Mouse (Mus musculus) A20 (cell line): Measurements from ENCODE around the gene Fbxw17.
A peak's percentile ranks its signal among the peaks of the same experiment; 100 is the strongest.
"Not testable (repeated sequence)": the region's sequence is repeated elsewhere in the genome, so short reads cannot be mapped to it uniquely, and the experiment has no call there.

Experiments used
- DNase-seq: peaks from one replicate; pipeline ENCODE4 v3.0.0-alpha.2; 2011; ENCODE audit warnings: low read depth, low spot score

Fbxw17 gene

DNA sequence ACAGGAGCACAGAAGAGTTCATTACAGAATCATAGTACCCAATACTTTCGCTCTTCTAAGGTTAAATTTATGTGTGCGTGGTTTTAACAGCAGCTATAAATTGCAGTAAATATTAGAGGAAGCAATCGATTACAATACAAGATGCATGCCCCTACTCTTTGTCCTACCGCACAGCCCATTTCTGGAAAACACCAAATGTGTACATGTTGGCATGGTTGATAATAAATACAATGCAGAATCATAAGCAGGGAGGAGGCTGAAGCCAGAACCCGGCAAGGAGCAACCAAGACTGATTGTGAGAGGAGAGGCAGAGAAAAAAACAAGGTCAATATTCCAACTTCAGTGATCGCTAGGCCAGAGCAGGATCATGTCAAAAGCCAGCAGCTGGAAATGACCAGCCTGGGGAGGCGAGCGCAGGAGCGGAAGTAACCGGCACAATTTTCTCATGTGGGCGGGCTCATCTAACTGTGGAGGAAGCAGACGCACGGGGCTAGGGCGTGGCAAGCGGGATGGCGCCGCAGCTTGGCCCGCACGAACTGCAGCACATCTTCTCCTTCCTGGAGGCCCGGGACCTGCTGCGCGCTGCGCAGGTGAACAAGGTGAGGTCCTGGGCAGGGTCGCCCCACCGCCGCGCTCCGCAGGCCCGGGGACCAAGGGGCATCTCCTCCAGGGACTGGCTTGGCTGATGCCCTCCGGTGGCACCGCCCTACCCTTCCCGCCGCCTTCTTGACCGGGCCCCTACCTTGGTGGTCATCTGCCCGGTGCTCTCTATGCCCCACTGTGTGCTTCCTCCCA, at the start of gene Fbxw17:
TSS of gene Fbxw17 (plus strand) at position 476 of the 795 bp plus-strand sequence.
- DNase-seq, result peak; percentile 84

DNA sequence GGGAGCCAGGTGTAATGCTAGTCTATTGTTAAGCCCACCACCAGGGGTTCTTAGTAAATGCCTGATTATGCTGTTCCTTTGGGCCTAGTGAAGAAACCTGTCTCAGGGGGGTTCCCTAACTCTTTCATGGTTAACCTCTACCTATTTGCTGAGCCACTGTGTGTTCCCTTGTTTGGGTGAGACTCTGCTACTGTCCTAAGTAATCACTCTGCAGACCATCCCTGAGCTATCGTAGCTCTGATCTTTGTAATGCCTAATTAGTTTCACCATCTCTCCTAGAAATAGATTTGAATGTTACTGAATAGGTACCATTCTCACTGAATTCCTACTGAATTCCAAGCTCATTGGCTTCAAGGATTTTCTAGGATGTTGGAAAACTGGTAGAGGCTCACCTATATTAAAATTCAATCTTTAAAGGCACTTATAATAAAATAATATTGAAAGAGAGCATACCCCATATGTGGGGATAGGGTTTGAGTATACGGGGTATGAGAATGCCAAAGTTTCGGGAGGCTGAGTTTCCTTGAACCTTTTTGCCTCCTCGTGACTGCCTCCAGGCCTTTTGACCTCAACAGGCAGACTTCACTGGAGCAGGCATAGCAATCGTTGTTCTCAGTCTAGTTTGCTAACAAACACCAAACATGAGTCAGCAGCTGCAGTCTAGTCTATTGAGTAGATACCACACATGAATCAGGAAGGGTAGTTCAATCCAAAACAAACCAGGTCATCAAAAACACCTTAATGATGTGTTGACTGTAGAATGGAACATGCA, 44.5 kb upstream of the Fbxw17 start:
- DNase-seq, result not testable (repeated sequence)

DNA sequence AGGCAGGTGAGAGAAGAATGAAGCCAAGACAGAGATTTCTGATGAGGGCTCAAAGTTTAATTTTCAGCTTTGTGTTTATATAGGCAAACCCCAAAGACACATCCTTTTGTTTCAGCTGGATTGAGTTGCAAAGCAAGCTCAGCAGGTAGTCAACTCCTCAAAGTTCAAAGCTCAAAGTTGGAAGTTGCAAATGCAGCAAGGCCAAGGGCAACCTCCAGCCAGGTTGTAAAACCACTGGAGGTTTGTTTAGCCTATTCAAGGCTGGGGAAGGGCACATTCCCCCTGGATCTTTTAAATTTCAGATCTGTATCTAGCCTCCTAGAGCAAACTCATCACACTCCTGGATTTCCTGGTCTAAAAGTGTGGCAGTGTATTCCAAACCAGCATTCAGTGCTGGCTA, 28.5 kb upstream of the Fbxw17 start:
- not testable (repeated sequence) for DNase-seq

DNA sequence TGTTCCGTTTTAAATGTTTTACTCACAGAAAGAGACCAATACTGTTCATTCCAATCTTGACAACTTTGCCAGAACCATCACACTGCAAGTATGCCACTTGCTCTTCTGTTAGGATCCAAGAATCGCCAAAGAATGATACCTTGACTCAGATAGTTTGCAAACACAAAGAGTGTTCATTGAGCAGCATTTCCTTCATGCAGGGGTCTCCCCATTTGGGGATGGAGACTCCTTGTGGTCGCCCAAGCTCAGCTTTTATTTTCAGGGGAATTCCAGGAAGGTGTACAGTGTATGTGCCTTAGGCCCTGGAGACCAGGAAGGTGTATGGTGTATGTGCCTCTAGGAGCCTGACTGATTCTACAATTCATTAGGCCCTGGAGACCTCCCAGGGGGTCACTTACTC, 757 bp downstream of the Fbxw17 start:
- DNase-seq, result peak; percentile 29

DNA sequence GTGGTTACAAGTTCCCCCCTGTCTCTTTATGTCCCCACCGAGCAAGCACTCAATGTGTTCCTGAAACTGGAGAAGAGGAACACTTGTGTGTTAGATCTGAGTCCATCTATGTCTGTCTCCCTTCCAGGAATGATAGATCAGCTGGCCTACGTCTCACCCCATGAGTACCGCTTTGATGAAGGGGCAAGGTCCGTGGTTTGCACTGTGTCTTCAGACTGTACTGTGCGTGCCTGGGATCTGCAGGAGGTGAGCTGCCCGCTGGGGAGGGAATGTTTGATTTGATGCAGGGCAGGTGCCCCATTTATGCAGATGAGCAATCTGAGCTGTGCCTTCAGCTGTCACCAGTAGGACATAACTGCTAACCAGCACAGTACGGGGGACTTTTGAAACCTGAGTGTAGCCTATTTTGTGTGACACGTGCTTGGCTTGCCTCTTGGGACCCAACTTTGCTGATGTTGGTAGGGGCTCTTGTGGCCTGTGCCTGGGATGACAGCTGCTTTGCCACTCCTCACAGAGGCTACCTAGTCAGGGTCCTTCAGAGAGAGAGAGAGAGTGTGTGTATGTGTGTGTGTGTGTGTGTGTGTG, 6.1 kb downstream of the Fbxw17 start:
- DNase-seq, result no peak

DNA sequence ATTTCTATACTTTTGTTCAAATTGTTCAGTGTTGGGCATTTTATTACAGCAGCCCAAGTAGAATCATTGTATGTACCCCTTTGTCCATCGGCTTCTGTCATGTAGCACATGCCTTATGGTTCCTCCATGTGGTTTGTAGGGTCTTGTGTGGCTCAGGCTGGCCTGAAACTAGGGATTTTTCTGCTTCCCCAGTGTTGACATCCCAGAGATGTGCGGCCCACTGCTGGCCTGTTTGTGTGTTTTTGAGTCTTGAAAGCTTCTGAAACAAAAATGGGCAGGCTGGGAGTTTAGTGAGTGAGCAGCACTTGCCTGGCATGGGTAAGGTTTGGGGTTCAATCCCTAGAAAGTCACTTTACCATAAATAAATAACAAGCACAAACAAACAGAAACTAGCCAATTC, 6.9 kb downstream of the Fbxw17 start:
- no peak for DNase-seq

DNA sequence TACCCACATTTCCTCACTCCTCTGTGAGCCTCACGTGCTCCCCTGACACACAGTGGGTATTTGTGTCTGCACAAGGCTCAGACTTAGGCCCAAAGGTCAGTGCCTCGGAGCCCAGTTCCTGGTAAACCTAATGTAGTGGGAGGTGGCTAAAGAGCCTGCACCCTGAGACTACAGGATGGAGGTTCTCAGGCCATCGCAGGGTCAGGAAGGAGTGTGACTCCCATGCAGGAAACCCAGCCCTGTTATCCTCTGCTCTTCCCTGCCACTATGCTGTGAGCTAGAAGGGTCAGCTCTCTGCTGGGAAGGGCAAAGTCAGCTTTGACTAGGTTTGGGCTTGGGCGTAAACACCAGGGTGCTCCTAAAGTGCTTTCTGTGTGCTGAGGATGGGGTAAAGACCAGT, 9.0 kb downstream of the Fbxw17 start:
- no peak for DNase-seq

DNA sequence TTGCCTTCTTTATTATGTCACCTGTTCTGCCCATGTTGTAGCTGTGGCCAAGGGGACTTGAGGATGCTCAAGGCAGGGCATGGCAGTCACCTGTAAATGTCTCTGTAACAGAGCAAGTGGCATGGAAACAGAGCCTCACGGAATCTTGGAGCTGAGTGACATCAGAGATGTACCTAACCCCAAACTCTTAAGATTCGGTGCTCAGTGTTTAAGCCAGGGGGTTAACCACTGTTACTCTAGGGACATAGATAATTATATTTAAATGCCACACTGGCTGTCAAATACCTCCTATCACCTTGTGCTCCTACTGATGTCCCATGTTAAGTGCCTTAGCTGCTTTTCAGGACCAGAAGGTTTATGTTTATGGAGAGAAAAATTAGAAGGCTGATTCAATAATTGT, 26.1 kb downstream of the Fbxw17 start, which contains the start of gene Gm47429:
TSS of gene Gm47429 (minus strand) at position 101 of the 400 bp plus-strand sequence.
- DNase-seq, result no peak

DNA sequence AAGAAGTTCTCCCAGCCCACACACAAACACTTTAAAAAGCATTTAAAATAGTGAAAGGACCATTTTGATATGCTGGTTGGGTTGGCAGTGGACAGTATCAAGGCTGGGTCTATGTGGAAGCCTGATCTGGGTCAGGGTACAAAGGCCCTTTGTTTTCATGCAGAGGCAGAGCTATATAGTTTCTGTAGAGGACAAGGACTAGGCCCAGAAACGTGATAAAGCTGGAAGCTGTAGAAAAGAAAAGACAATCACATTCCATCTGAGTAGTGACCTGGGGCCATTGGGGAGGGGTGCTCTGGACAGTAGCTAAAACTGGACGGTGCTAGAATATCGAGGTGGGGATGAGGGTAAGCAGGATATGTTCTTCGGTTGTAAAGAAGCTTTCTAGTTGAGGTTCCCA, 27.6 kb downstream of the Fbxw17 start:
- DNase-seq, result no peak

DNA sequence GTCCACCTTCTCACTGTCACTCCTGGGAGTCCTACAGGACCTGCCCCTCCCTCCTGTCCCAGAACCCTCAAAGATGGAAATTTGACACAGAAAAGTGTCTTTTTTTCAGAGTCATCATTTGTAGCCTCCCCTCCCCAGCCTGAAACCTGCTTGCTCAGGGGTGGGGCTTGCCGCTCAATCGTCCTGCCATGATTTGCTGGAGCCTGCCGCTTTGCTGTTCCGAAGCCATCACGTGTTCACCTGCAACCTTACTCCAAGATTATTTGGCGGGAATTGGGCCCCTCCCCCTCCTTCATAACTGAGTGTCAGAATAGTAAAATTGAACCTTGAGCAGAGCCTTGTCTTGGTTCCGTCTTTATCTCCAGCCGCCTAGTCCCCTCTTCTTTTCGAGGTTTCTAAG, 34.6 kb downstream of the Fbxw17 start:
- not testable (repeated sequence) for DNase-seq

DNA sequence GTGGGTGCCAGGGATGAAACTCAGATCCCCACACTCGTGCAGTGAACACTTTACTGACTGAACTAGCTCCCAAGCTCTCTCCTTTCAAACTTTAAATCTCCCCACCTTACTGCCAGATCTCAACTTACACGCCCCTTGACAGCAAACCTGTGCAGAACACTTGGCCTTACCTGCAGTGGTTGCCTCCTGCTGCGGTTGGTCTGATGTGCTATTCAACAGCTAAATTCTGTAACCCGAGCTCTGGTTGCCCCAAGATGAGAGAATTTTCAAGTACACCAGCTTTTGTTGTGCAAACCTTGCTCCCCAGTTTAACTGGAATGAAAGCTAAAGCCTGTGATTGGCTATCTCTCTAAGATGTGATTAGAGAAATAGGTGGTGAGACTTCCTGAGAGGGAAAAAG, 35.8 kb downstream of the Fbxw17 start:
- no peak for DNase-seq

DNA sequence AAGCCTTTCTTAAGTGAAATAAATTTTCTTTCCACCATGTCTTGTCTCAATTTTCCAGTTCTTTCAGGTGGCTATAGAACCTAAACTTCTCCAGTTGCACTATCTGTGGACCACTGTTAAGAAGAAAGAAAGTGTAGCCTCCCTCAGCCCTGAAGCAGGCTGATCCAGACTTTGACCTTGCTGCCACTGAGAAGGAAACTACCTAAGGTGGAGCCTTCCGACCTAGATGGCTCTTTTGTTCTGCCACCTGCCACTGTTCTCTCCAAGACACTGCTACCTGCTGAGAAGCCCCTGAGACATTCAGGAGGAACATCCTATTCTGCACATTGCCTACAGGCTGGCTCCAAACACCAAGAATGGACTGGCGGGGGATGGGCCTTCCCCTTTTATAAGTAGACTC, 42.8 kb downstream of the Fbxw17 start:
- DNase-seq, result not testable (repeated sequence)

DNA sequence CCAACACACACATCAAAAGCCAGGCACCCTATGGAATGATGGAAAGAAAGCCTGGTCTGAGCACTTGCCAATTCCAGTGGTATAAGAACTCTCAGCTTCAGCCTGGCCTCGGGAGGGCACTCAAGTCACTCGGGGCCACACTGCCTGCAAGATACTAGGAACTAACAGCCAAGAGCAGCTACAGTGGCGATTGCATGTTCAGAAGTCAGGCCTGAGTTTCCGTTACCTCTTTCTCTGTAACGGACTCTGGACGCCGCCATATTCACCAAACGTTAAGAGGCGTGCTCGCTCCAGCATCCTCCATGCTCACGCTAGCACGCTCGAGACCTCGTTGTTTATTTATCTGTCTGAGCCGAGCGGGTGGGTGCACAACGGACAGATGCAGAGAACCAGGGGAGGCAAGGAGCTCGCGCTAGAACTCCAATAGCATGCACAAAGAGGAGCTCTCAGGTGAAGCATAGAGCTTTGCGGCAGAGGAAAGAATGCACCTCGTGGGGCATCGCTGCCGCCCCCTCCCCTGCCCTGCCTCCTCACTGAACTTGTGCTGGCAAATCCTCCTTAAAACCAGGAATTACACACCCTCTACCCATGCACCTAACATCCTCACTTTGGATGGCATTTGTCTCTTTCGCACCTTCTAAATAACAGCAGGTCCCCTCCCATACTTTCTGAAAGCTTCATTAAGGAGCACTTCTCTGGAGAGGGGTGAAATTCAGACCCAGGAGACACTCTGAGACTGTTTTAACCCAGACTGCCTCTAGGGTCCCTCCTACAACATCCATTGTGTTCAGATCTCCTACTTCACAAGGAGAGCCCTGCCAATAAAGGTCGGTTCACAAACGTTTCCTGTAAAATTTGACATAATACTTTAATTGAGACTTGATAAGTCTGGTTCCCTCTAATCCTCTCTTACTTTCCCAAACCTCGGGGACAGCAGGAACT, 47.2 kb downstream of the Fbxw17 start:
- no peak for DNase-seq

DNA sequence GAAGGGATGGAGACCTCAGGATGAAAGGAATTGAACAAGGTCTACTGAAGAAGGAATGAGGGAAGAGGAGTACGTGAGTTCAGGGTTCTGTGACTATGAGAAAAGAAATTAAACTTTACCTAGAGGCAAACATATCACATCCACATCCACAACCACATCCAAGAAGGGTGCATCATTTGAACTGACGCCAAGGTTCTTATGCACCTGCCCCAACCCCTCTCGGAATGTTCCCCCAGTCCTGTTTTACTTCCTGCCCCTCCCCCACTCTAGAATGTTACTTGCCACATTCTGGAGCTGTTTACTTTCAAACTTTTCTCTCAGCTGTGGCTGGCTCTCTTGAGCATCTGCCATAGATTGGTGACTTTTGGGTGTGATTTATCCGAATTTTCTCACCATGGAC, 49.3 kb downstream of the Fbxw17 start, which contains the start of gene Nutm2:
TSS of gene Nutm2 (plus strand) at position 301 of the 400 bp plus-strand sequence.
- DNase-seq, result no peak
